Mouse (Mus musculus) C2C12 (cell line): ENCODE measurements at regions not wholly inside any gene's neighbourhood (a gene's known extent, or its start where the extent isn't known, plus 50 kb on each side); places are given as distances from the start of the nearest gene placed in this dataset.

Experiments
- H3K27me3 ChIP-seq: one replicate; pipeline ENCODE4 v1.6.1; 2011; ENCODE audit not compliant: control insufficient read depth, insufficient read depth, insufficient read length
- H3K36me3 ChIP-seq: one replicate; pipeline ENCODE4 v1.6.1; 2011; ENCODE audit not compliant: control insufficient read depth, insufficient read depth
- H3K4me3 ChIP-seq: one replicate; pipeline ENCODE4 v1.5.1; 2011; ENCODE audit warnings: mild to moderate bottlenecking, control low read depth; ENCODE audit not compliant: poor library complexity, insufficient read depth, severe bottlenecking
- H3K79me2 ChIP-seq: one replicate; pipeline ENCODE4 v1.6.1; 2011; ENCODE audit not compliant: control insufficient read depth, insufficient read depth
- H3K79me3 ChIP-seq: one replicate; pipeline ENCODE4 v1.6.1; 2011; ENCODE audit warnings: low read depth, control low read depth
- H3ac ChIP-seq: one replicate; pipeline ENCODE3; 2011; ENCODE audit warnings: low read depth; ENCODE audit not compliant: control insufficient read depth, insufficient read length
- CEBPB ChIP-seq: IDR thresholded peaks from one replicate; pipeline ENCODE4 v1.6.1; 2011; ENCODE audit warnings: low read depth, mild to moderate bottlenecking, control low read depth, moderate library complexity
- CTCF ChIP-seq: IDR thresholded peaks from one replicate; pipeline ENCODE4 v1.5.1; 2011; ENCODE audit not compliant: control insufficient read depth, insufficient read depth, insufficient read length
- FOSL1 ChIP-seq: IDR thresholded peaks from one replicate; pipeline ENCODE4 v1.8.0; 2011; ENCODE audit warnings: mild to moderate bottlenecking, low read length; ENCODE audit not compliant: poor library complexity, insufficient read depth, severe bottlenecking
- MAX ChIP-seq: IDR thresholded peaks from one replicate; pipeline ENCODE4 v1.6.1; 2011; ENCODE audit warnings: mild to moderate bottlenecking, control low read depth
- MYOD1 ChIP-seq: IDR thresholded peaks from one replicate; pipeline ENCODE4 v1.6.1; 2011; ENCODE audit warnings: low read depth; ENCODE audit not compliant: control insufficient read depth, insufficient read length
- MYOG ChIP-seq: IDR thresholded peaks from one replicate; pipeline ENCODE4 v1.6.1; 2011; ENCODE audit not compliant: control insufficient read depth, insufficient read length; ENCODE audit errors: extremely low read depth
- USF1 ChIP-seq: IDR thresholded peaks from one replicate; pipeline ENCODE4 v1.6.1; 2011; ENCODE audit warnings: low read depth, mild to moderate bottlenecking, control low read depth, moderate library complexity

GRCm38 (mm10) chr16:24135351-24135750, 146.7 kb upstream of the Bcl6 start:
- H3K4me3 ChIP-seq, result no peak overlapping the region
- no peaks in the 10 kb centered on the region for H3K27me3 ChIP-seq
- TF ChIP-seq MYOG, result no peak
- no peak for TF ChIP-seq FOSL1
- no peak for TF ChIP-seq CEBPB
- no peak for TF ChIP-seq MAX
- TF ChIP-seq CTCF, result no peak
- TF ChIP-seq MYOD1, result no peak
- no peak for TF ChIP-seq USF1
- no peak overlapping the region for H3ac ChIP-seq
- H3K79me3 ChIP-seq, result no peaks in the 10 kb centered on the region
- no peaks in the 10 kb centered on the region for H3K36me3 ChIP-seq
- no peaks in the 10 kb centered on the region for H3K79me2 ChIP-seq

- Histone ChIP-seq H3ac (no peak overlapping the region), H3K27me3 (no peaks in the 10 kb centered on the region), H3K4me3 (no peak overlapping the region), H3K79me2 (no peaks in the 10 kb centered on the region), H3K79me3 (no peaks in the 10 kb centered on the region), H3K36me3 (no peaks in the 10 kb centered on the region)
- TF ChIP-seq CEBPB, result no peak
- no peak for TF ChIP-seq MYOG
- no peak for TF ChIP-seq MAX
- TF ChIP-seq MYOD1, result no peak
Observed at GRCm38 (mm10) chr16:24134486-24135050, 145.9 kb upstream of the Bcl6 start.

GRCm38 (mm10) chr16:24130646-24131045, 142.0 kb upstream of the Bcl6 start:
- no peaks in the 10 kb centered on the region for H3K27me3 ChIP-seq
- H3K79me3 ChIP-seq, result no peaks in the 10 kb centered on the region
- H3K4me3 ChIP-seq, result no peak overlapping the region
- H3K36me3 ChIP-seq, result no peaks in the 10 kb centered on the region
- TF ChIP-seq MYOG (no peak), MYOD1 (no peak), CTCF (no peak), USF1 (no peak), FOSL1 (no peak), MAX (no peak), CEBPB (no peak)
- no peak overlapping the region for H3ac ChIP-seq
- H3K79me2 ChIP-seq, result no peaks in the 10 kb centered on the region

GRCm38 (mm10) chr16:24129701-24130100, 141.0 kb upstream of the Bcl6 start:
- Histone ChIP-seq H3K36me3 (no peaks in the 10 kb centered on the region), H3K4me3 (no peak overlapping the region), H3K27me3 (no peaks in the 10 kb centered on the region), H3K79me2 (no peaks in the 10 kb centered on the region), H3K79me3 (no peaks in the 10 kb centered on the region), H3ac (no peak overlapping the region)
- TF ChIP-seq CEBPB (no peak), USF1 (no peak), CTCF (no peak), MAX (no peak), FOSL1 (no peak), MYOG (no peak), MYOD1 (no peak)

- Histone ChIP-seq H3K79me3 (no peaks in the 10 kb centered on the region), H3K4me3 (no peak overlapping the region), H3ac (no peak overlapping the region), H3K27me3 (no peaks in the 10 kb centered on the region), H3K79me2 (no peaks in the 10 kb centered on the region), H3K36me3 (no peaks in the 10 kb centered on the region)
- no peak for TF ChIP-seq MYOD1
- TF ChIP-seq USF1, result no peak
- no peak for TF ChIP-seq FOSL1
- no peak for TF ChIP-seq MAX
Observed at GRCm38 (mm10) chr16:24128566-24128965, 139.9 kb upstream of the Bcl6 start.

- TF ChIP-seq MYOD1 (no peak), MYOG (no peak), CTCF (no peak), FOSL1 (no peak)
- H3K4me3 ChIP-seq, result no peak overlapping the region
- no peak overlapping the region for H3ac ChIP-seq
- no peaks in the 10 kb centered on the region for H3K36me3 ChIP-seq
- H3K27me3 ChIP-seq, result no peaks in the 10 kb centered on the region
- no peaks in the 10 kb centered on the region for H3K79me3 ChIP-seq
- no peaks in the 10 kb centered on the region for H3K79me2 ChIP-seq
Observed at GRCm38 (mm10) chr16:24124766-24125165, 136.1 kb upstream of the Bcl6 start.
